Mouse (Mus musculus) left cerebral cortex, postnatal 4 days (tissue): ENCODE measurements around the gene Nucb1. TPM values are rescaled to one million over a fixed set of nuclear protein-coding genes. Genes with fewer than 3 reads are reported as not detected.
"Not testable (repeated sequence)": the region's sequence is repeated elsewhere in the genome, so short reads cannot be mapped to it uniquely, and the experiment has no call there.

ENCODE experiments used
- DNase-seq: peaks from one replicate; pipeline ENCODE4 v3.0.0-alpha.2; 2022
- intact Hi-C: fragments of 180-260 bp; cut with DNase I; formaldehyde crosslinking; loops from one replicate; pipeline ENCODE4 v1.15.1; 2025
- total RNA-seq, 2 experiments: library from RNA; stranded (reverse); gene quantifications; 2 replicates each; pipeline ENCODE4 v1.2.3; 2021

The Nucb1 gene
- total RNA-seq, 2 experiments from 2014 or later, result 110 to 116 TPM

DNA sequence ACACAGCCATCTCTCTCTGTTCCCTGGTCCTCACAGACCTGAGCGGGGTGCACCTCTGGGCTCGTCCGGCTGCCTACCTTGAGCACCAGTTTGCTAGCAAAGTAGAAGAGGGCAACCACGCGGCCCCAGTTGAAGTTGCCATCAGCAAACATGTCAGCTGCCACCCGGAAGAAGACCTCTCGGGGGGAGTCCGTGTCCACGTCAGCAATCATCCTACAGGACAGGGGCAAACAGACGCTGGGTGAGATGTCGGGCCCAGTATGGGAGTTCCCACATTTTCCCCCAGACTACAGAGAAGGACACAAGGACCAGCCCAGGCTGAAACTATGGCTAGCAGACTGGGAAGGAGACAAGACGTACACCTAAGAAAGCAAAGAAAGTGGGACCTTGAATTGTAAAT, 45.1 kb downstream of the Nucb1 start:
- intact Hi-C loops, result no loop called here

DNA sequence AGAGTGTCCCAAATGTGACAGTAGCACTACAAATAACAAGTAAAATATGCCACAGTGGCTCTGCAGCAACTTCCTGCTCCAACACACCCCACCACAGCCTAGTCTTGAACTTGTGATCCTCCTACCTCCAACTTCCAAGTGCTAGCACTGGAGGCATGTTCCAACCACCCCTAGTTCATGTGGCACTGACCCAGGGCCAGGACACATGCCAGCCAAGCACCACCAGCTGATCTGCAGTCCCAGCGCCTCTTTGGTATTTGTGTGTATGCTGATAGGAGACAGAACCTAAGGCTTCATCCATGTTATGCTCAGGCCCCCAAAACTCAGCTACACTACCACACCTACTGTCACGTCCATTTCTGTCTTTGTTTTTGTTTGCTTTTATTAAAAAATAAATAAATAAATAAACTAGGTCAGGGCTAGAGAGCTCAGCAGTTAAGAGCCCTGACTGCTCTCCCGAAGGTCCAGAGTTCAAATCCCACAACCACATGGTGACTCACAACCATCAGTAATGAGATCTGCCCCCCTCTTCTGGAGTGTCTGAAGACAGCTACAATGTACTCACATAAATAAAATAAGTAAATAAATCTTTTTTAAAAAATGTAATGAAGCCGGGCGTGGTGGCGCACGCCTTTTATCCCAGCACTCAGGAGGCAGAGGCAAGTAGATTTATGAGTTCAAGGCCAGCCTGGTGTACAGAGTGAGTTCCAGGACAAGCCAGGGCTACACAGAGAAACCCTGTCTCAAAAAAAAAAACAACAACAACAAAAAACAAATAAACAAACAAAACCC, 46.0 kb downstream of the Nucb1 start:
- no peak for DNase-seq
- intact Hi-C loops, result no loop called here

More for the DNA sequence above, 45.1 kb downstream of the Nucb1 start:
- DNase-seq, result no peak

DNA sequence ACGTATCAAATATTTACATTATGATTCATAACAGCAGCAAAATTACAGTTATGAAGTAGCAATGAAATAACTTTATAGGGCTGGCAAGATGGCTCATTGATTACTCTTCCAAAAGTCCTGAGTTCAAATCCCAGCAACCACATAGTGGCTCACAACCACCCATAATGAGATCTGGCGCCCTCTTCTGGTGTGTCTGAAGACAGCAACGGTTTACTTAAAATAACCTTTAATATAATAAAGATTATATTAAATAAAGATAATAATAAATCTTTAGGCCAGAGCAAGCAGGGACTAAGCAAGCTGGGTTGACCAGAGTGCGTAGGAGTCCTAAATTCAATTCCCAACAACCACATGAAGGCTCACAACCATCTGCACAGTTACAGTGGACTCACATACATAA, 47.3 kb downstream of the Nucb1 start:
- intact Hi-C loops, DNase-seq: not testable (repeated sequence)

DNA sequence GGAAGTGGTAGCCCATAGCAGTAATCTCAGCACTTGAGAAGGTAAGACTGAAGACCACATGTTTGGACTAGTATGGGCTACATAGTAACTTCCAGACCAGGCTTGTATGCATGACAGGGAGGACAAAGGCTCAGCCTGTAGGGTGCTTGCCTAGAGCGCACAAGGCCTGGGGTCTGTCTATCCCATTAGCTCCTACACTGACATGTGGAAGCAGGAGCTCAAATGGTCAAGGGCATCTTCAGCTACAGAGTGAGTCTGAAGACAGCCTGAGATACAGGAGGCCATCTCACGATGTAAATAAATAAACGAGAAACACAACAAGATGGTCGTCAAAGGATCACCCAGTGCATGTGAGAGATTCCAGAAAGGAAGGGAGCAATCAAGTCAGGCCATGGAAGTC, 47.9 kb downstream of the Nucb1 start:
- intact Hi-C loops, result no loop called here
- DNase-seq, result no peak

DNA sequence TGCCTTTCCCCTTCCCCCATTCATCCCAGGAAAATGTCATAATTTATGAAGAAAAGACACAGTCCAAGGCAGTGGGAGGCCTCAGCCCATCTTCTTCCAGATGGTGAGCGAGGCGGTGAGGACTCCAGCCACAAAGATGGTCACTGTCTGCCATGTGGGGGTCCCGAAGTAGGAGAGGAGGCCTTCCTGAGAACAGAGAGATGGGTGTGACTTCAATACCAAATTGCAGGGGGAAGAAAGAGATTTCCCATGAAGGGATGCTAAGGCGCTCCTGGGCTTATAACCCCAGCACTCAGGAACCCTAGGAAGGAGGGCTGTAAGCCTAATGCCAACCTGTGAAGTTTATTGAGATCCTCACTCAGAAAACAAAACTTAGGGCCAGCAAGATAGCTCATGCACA, 48.4 kb downstream of the Nucb1 start:
- DNase-seq, result no peak
- intact Hi-C loops, result no loop called here

DNA sequence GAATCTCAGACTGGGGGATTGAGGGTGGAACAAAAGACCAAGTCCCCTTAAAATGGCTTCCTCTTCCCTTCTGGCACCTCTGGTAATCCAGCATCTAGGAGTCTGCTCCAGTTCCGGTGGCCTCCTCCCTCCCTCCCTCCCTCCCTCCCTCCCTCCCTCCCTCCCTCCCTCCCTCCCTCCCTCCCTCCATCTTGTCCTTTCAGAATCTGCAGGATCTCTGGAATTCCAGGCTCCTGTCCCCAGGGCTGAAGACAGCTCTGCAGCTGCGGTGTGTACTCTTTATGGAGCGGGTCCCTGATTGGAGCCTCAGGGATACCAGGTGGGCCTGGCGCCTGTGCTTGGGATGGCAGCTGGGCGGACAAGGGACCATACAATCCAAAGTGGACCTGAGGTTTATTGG, 48.9 kb downstream of the Nucb1 start:
- no peak for DNase-seq
- intact Hi-C loops, result no loop called here

DNA sequence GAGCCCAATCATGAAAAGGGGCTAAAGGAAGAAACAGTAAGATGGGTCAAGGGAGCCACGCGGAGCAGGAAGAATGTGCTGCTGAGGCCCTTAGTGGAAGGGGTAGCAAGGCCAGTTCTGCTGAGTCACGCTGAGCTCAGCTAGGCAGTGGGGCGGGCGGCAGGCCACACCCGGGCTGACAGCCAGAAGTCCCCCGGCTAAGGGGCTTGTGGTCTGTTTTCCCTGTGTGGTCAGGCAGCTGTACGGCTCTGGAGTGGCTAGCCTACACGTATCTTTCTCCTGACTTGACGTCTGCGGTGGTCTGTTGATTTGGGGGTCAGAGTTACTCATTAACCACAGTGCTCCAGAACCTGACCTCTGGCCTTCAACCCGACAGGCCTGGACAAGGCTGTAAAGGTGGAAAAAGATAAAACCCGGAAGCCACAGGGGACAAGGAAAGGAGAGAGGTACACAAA, 49.3 kb downstream of the Nucb1 start:
- peak; percentile 73 for DNase-seq
- intact Hi-C loops, result no loop called here

DNA sequence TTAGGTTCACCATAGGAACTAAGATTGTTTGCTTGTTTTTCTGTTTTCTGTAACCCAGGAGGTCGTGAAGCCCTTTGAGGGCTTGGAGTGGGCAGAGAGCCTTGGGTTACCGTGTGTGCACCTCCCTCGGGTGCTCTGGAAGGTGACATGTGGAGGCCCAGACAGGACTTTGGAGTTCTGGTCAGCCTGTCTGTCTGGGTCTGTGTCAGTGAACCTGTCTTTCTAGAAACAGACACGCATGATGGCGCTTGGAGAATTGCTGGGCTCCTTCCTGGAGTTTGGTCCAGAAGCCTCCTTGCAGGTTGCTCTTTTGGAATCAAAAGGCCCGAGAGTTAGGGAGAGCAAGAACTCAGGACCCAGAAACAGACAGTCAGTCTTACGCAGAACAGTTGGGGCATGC, 49.8 kb downstream of the Nucb1 start:
- intact Hi-C loops, result no loop called here
- no peak for DNase-seq

DNA sequence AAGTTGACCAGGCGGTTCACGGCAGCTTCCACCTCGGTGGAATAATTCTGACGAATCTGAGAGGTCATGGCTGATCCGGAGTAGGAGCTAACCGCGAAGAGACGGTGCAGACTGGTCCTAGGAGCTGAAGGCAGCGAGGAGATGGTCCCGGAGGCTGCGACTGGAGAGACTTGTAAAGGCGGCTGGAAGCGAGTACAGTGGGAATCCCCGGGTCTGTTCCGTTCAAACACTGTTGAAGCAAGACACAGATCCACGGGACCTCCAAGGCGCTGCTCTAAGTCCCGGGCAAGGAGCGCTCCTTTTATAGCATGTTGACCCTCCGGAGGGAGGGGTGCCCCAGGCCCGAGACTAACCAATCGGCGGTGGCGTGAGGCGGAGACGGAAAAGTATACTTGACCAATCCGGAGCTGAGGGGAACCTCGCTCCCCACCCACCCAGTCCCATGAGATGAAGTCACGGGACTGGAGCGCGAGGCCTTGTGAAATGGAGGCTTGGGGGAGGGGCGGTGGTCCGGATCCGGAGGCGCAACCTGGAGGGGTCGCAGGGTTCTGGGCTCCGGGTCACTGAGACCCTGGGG, 50.6 kb downstream of the Nucb1 start, which contains the start of gene Ftl1:
TSS of gene Ftl1 (minus strand) at position 321 of the 577 bp plus-strand sequence.
- intact Hi-C loops, result not testable (repeated sequence)
- peak; percentile 99 for DNase-seq

DNA sequence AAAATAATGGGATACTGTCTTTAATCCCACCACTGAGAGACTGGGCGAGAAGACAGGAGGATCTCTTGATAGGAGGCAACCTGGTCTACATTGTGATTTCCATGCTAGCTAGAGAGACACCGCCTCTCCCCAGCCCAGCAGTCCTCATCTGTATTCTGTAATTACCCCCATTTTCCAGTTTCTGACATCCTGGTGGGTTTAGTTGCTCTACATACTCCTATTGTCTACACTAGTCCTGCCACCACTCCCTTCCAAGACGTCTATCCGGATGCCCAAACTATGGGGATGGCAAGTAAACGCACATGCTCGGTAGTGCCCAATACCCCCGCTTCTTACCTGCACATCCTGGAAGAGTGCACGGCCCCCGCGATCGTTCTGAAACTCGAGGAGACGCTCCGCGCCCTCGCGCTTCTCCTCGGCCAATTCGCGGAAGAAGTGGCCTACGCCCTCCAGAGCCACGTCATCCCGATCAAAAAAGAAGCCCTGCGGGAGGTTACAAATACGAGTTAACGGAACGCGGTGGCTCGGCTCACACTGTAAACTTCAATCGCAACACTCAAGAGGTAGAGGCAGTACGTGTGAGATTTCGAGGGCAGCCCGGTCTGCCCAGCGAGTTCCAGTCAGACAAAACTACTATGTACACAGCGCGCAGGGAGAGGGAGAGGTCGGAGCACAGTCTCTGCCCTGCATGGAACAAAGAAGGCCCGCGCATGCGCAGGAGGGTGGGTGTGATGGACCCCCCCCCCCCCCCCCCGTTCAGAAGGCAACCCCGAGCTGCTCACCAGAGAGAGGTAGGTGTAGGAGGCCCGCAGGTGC, 51.2 kb downstream of the Nucb1 start:
- DNase-seq, result peak; percentile 93
- intact Hi-C loops, result no loop called here

DNA sequence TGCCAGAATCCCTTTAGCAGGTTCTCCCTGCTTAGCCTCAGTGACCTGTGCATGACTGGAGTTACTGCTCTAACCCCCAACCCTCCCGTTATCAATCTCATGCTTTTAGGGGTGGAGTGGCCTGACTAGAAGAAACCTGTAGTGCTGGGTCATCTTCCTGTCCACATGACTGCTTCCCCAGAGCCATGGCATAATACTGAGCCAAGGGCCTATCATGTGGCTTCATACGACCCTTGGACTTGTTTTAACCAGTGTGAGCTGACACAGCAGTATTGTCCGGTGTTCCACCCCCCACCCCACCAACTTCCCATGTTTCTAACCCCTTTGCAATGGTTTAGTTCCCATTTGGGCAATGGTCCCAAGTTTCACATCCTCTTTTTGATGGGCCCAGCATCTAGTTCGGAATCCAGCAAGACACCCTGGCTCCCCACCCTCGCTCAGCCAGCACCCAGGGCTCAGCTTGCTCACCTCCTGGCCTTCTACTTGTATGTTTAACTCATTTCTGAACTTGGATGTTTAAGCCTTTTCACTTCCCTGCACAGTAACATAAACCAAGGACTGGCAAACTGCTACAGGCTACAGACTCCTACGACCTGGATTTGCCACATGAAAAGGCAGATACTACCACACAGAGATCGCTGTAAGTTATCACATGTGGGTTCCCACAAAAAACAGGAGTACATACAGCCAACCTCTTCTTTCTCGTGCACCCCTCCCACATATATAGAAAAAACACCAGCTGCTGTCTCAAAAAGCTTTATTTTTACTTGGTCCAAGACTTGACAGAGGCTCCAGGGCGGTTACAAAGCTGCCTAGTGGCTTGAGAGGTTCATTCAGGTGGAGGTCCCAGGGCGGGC, 52.8 kb downstream of the Nucb1 start:
- intact Hi-C loops, result no loop called here
- DNase-seq, result no peak

DNA sequence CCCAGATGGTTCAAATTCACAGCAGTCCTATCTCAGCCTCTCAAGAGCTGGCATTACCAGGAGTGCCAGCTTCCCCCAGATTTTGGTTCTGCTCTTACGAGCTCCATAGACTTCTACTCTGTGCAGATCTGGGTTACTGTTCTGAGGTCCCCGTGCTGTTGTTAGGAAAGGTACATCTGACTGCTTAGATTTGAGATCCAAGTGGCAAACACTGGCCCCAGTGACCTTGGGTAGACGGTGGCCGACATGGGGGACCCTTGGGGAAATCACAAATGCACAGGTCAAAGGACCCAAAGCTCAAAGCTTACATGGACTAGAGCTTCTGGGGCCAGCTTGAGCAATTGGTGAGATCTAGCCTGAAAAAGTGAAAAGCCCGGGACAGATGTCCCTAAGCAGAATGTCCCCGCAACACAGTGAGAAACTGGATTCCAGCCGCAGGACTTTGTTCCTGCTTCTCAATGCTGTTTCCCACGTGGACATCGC, 53.4 kb downstream of the Nucb1 start:
- intact Hi-C loops, result no loop called here

DNA sequence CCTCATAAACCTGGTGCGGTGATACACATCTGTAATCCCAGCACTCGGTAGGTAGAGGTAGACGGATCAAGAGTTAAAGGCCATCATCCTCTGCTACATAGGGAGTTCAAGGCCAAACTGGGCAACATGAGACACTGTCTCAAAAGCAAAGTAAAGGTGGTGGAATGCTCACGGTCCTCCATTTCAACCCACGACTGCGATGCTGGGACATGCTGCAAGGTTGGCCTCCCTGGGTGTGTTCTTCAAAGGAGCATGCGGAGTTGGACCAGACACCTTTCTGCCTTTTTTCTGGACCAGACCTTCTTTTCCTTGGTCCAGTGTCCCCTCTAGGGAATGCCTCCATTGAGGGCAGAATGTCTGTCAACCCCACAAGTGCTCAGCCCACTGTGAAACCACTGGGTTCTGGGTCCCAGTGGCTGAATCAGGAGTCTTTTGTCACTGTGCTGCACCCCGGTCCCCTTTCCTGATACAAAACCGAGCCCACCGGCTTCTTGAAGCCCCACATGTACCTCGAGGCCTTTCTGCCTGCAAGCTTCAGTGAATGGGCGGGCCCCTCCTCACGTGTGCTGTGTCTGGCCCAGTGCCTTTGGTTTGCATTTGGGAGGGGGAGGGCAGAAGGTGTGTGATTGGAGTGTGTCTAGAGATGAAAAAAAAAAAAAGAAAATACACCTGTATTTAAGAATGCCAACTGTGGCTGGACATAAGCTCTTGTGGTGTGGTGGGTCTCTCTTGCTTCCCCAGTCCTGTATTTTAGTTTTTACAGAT, 54.1 kb downstream of the Nucb1 start:
- intact Hi-C loops, result no loop called here
- no peak for DNase-seq

More for the DNA sequence above, 53.4 kb downstream of the Nucb1 start:
- no peak for DNase-seq

DNA sequence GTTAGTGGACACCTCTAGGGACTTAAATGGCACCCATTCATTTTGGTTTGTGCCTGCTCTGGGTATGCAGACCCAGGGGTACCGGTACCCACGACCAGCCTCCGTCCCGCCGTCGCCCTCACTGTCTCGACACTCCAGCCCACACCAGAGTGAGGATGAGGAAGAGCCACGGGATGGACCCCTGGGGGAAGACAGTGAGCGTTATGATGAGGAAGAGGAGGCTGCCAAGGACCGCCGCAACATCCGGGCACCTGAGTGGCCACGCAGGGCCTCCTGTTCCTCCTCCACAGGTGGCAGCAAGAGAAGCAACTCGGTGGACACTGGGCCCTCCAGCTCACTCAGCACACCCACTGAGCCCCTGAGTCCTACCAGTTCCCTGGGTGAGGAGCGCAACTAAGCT, 55.2 kb downstream of the Nucb1 start:
- intact Hi-C loops, result no loop called here
- no peak for DNase-seq

DNA sequence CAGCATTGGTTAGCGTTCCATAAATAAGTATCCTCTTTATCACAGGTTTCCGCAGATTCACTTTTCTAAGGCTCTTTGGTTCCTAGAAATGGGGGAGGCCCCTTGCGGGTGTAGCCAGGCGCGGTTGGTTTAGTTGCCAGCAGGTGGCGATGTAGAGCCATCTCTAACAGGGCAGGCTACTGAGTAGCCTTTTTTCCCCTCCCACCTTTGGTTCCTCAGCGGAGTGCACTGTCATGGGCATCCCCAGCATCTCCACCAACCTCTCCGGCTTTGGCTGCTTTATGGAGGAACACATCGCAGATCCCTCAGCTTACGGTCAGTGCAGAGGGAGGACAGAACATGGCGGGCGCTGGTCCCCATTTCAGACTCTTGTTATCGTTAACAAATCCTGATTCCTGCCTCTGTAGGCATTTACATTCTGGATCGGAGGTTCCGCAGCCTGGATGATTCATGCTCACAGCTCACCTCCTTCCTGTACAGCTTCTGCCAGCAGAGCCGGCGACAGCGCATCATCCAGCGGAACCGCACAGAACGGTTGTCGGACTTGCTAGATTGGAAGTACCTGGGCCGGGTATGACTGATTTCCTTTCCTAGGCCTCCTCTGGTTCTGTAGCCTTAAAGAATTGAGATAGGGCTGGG, 58.7 kb downstream of the Nucb1 start:
- intact Hi-C loops, result no loop called here
- DNase-seq, result peak; percentile 87

DNA sequence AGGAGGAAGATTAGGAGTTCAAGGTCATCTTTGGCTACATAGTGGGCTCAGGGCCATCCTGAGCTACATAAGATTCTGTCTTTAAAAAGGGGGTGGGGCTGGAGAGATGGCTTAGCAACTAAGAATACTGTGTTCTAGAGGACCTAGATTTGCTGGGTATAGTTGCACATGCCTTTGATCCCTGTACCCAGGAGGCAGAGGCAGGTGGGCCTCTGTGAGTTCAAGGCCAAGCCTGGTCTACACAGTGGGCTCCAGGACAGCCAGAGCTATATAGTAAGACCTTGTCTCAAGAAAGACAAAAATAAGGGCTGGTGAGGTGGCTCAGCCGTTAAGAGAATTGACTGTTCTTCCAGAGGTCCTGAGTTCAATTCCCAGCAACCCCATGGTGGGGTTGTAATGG, 60.2 kb downstream of the Nucb1 start:
- intact Hi-C loops, result no loop called here
- DNase-seq, result no peak

DNA sequence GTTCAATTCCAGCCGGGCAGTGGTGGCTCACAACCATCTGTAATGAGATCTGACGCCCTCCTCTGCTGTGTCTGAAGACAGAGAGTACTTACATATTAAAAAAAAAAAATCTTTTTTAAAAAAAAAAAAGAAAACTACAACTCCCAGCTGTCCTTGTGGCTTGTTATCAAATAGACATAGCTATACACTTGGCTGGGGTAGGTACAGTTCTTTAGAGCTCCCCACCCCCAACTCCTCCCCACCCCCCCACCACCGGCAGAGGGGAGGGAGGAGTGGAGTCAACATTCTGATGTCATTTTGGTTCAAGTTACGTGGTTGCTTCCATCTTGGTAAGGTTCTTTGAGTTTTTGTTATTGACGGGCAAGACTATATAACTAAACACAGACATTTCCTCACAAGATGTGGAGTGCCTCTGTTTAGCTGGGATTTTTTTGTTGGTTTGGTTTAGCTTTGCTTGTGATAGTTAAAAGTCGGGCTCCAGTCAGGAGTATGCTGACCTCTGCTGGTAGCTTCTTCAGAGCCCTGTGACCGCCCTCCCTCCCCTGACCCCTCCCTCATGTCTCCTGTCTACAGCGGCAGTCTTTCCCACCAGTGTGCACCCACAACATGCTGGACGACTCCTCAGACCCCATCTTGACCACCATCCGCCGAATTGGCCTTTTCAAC, 62.7 kb downstream of the Nucb1 start:
- peak; percentile 50 for DNase-seq
- intact Hi-C loops, result no loop called here

DNA sequence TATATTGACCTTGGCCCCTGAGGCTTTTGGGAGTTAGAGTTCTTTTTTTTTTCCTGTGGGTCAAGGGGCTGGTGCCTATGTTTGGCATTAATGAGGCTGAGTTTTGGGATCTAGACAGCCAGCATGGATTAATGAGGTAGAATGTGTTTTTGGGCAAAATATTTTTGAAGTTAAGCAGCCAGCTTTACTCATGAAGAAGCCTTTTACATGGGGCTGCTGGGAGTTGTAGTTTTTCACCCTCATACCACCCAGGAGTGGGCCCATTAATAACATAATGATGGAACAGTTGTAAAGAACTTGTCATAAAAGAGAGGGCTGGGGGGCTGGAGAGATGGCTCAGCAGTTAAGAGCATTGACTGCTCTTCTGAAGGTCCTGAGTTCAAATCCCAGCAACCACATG, 63.6 kb downstream of the Nucb1 start:
- DNase-seq, result no peak
- intact Hi-C loops, result no loop called here
